Mouse (Mus musculus): Measurements from ENCODE around the gene Syngr4. TPM values are rescaled to one million over a fixed set of nuclear protein-coding genes. Genes with fewer than 3 reads are reported as not detected.

The Syngr4 gene
- polyA plus RNA-seq, 1 experiment from 2014 or later, result 0.62 TPM

- Histone ChIP-seq H3K4me1 (ENCODE audit: control insufficient read depth, insufficient read depth, low read length) (peaks cover 49% of the 10 kb centered on the region), H3K27ac (ENCODE audit: low read length) (peak overlapping the region; percentile 73), H3K4me2 (ENCODE audit: low read depth, low read length) (peak overlapping the region; percentile 58), H3K36me3 (ENCODE audit: control insufficient read depth, insufficient read depth, low read length) (0 out of 2 replicates have a peak, but pooled peaks cover 2% of the 10 kb centered on the region), H3K9ac (ENCODE audit: low read depth, low read length) (peak overlapping the region; percentile 35), H3K27me3 (replicated peaks; ENCODE audit: control insufficient read depth, insufficient read depth, low read length) (no peaks in the 10 kb centered on the region), H3K9me3 (ENCODE audit: control insufficient read depth, low read length) (no peaks in the 10 kb centered on the region), H3K4me3 (ENCODE audit: low read length) (peak overlapping the region; percentile 40)
- 17% methylated on average over 13 of the region's 13 CpGs for WGBS
- ATAC-seq, result peak; percentile 10; the same call in 1 of the 2 replicates
These were observed 20.6 kb upstream of the Syngr4 start for GRCm38 (mm10) chr7:45917004-45917704.

- H3K4me2 ChIP-seq (ENCODE audit: low read depth, low read length), result peak overlapping the region; percentile 58
- WGBS, result 41% methylated on average over 26 of the region's 26 CpGs
- no peaks in the 10 kb centered on the region for H3K27me3 ChIP-seq (replicated peaks; ENCODE audit: control insufficient read depth, insufficient read depth, low read length)
- 0 out of 2 replicates have a peak, but pooled peaks cover 2% of the 10 kb centered on the region for H3K36me3 ChIP-seq (ENCODE audit: control insufficient read depth, insufficient read depth, low read length)
- peak overlapping the region; percentile 64 for H3K9ac ChIP-seq (ENCODE audit: low read depth, low read length)
- ATAC-seq, result peak; percentile 85
- H3K9me3 ChIP-seq (ENCODE audit: control insufficient read depth, low read length), result no peaks in the 10 kb centered on the region
- H3K4me1 ChIP-seq (ENCODE audit: control insufficient read depth, insufficient read depth, low read length), result peaks cover 42% of the 10 kb centered on the region
- H3K27ac ChIP-seq (ENCODE audit: low read length), result peak overlapping the region; percentile 81
- peak overlapping the region; percentile 40 for H3K4me3 ChIP-seq (ENCODE audit: low read length)
These were observed 19.8 kb upstream of the Syngr4 start for GRCm38 (mm10) chr7:45916056-45917003.

- H3K27me3 ChIP-seq (replicated peaks; ENCODE audit: control insufficient read depth, insufficient read depth, low read length), result no peaks in the 10 kb centered on the region
- H3K4me1 ChIP-seq (ENCODE audit: control insufficient read depth, insufficient read depth, low read length), result peaks cover 34% of the 10 kb centered on the region
- peaks cover 4% of the 10 kb centered on the region for H3K36me3 ChIP-seq (ENCODE audit: control insufficient read depth, insufficient read depth, low read length)
- H3K9ac ChIP-seq (ENCODE audit: low read depth, low read length), result 0 out of 2 replicates have a peak overlapping the region, but pooled peaks have one; percentile 19
- no peak overlapping the region for H3K4me2 ChIP-seq (ENCODE audit: low read depth, low read length)
- 93% methylated on average over 5 of the region's 5 CpGs for WGBS
- no peak overlapping the region; the same call in 1 of the 2 replicates for H3K27ac ChIP-seq (ENCODE audit: low read length)
- H3K4me3 ChIP-seq (ENCODE audit: low read length), result no peak overlapping the region
- H3K9me3 ChIP-seq (ENCODE audit: control insufficient read depth, low read length), result no peaks in the 10 kb centered on the region
- no peak for ATAC-seq
These were observed 18.5 kb upstream of the Syngr4 start for GRCm38 (mm10) chr7:45915011-45915410.

DNA sequence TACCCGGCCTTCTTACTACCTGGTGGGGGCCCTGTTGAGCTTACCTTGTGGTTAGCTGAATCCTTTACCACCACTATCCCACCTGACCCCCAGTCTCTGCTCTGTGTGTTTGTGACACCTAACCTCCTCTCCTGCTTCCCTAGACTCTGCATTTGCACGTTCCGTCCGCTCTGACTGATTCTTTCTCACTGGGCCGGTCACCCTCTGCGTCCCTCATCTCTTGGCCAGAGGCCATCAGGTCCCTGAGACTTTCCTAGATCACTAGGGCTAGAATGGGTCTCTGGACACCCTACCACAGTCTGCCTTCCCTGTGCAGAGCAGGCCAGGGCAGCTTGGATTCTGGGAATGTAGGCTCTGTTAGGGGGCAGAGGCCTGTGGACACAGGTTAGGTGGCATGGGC lies 17.6 kb upstream of the Syngr4 start:
- no peak overlapping the region for H3K27ac ChIP-seq (ENCODE audit: low read length)
- 86% methylated on average over 6 of the region's 6 CpGs for WGBS
- peaks cover 25% of the 10 kb centered on the region for H3K4me1 ChIP-seq (ENCODE audit: control insufficient read depth, insufficient read depth, low read length)
- no peak overlapping the region for H3K4me2 ChIP-seq (ENCODE audit: low read depth, low read length)
- 0 out of 2 replicates have a peak overlapping the region, but pooled peaks have one; percentile 19 for H3K9ac ChIP-seq (ENCODE audit: low read depth, low read length)
- no peaks in the 10 kb centered on the region for H3K27me3 ChIP-seq (replicated peaks; ENCODE audit: control insufficient read depth, insufficient read depth, low read length)
- no peak for ATAC-seq
- no peaks in the 10 kb centered on the region for H3K9me3 ChIP-seq (ENCODE audit: control insufficient read depth, low read length)
- H3K36me3 ChIP-seq (ENCODE audit: control insufficient read depth, insufficient read depth, low read length), result peaks cover 13% of the 10 kb centered on the region
- H3K4me3 ChIP-seq (ENCODE audit: low read length), result no peak overlapping the region

DNA sequence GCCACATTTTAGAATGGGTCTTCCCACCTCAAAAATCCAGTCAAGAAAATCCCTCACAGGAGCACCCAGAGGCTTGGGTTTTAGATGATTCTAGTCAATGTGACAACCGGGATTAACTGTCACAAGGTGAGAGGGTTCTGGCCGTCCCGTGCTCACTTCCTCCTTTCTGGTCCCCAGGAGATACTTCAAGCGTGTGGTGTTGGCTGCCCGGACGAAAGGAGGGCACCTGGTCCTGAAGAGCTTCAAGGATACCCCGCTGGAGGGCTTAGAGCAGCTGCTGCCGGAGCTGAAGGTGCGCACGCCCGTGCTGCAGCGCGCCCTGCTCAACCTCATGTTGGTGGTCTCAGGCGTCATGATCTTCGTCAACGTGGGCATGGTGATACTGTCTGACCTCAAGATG lies 12.6 kb upstream of the Syngr4 start:
- WGBS, result 89% methylated on average over 16 of the region's 16 CpGs
- Histone ChIP-seq H3K27ac (ENCODE audit: low read length) (no peak overlapping the region), H3K4me2 (ENCODE audit: low read depth, low read length) (no peak overlapping the region), H3K36me3 (ENCODE audit: control insufficient read depth, insufficient read depth, low read length) (peaks cover 13% of the 10 kb centered on the region), H3K9ac (ENCODE audit: low read depth, low read length) (no peak overlapping the region), H3K27me3 (replicated peaks; ENCODE audit: control insufficient read depth, insufficient read depth, low read length) (no peaks in the 10 kb centered on the region), H3K4me1 (ENCODE audit: control insufficient read depth, insufficient read depth, low read length) (no peaks in the 10 kb centered on the region), H3K9me3 (ENCODE audit: control insufficient read depth, low read length) (no peaks in the 10 kb centered on the region), H3K4me3 (ENCODE audit: low read length) (no peak overlapping the region)
- ATAC-seq, result no peak

DNA sequence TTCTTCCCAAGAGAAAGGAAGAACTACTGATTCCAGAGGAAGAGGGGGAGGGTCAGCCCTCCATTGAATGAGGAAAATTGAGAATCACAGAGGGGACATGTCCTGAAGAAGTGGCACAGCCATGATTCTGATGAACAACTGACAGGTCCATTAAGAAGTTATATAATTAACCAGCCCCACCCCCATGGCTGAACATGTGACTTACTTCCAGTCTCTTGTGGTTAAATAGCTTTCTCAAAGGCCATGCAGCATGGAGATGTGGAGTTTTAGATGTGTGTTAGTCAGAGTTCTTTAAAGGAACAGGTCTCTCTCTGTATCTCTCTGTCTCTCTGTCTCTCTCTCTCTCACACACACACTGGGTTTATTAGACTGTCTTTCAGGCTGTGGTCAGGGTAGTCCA lies 11.9 kb upstream of the Syngr4 start:
- peaks cover 11% of the 10 kb centered on the region for H3K36me3 ChIP-seq (ENCODE audit: control insufficient read depth, insufficient read depth, low read length)
- ATAC-seq, result no peak
- no peak overlapping the region for H3K9ac ChIP-seq (ENCODE audit: low read depth, low read length)
- no peaks in the 10 kb centered on the region for H3K4me1 ChIP-seq (ENCODE audit: control insufficient read depth, insufficient read depth, low read length)
- no peak overlapping the region for H3K4me2 ChIP-seq (ENCODE audit: low read depth, low read length)
- no peaks in the 10 kb centered on the region for H3K9me3 ChIP-seq (ENCODE audit: control insufficient read depth, low read length)
- no peak overlapping the region for H3K27ac ChIP-seq (ENCODE audit: low read length)
- H3K27me3 ChIP-seq (replicated peaks; ENCODE audit: control insufficient read depth, insufficient read depth, low read length), result no peaks in the 10 kb centered on the region
- no peak overlapping the region for H3K4me3 ChIP-seq (ENCODE audit: low read length)

DNA sequence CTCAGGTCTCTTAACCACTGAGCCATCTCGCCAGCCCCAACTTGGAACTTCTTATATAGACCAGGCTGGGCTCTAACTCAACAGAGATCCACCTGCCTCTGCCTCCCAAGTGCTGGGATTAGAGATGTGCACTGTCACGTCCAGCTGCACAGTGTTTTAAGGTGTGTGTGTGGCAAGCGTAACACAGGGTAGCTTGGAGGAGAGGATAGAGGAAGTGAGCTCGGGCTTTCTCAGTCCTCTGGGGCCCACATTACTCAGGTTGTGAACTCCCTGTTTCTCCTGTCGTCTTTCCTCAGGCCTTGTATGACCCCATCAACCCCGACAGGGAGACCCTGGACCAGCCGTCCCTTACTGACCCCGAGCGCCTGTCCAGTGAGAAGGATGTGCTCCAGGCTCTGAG lies 10.1 kb upstream of the Syngr4 start:
- no peak overlapping the region for H3K4me3 ChIP-seq (ENCODE audit: low read length)
- no peaks in the 10 kb centered on the region for H3K27me3 ChIP-seq (replicated peaks; ENCODE audit: control insufficient read depth, insufficient read depth, low read length)
- no peak overlapping the region for H3K9ac ChIP-seq (ENCODE audit: low read depth, low read length)
- no peak for ATAC-seq
- no peaks in the 10 kb centered on the region for H3K4me1 ChIP-seq (ENCODE audit: control insufficient read depth, insufficient read depth, low read length)
- no peak overlapping the region for H3K4me2 ChIP-seq (ENCODE audit: low read depth, low read length)
- WGBS, result 92% methylated on average over 9 of the region's 9 CpGs
- H3K36me3 ChIP-seq (ENCODE audit: control insufficient read depth, insufficient read depth, low read length), result peaks cover 11% of the 10 kb centered on the region
- no peaks in the 10 kb centered on the region for H3K9me3 ChIP-seq (ENCODE audit: control insufficient read depth, low read length)
- no peak overlapping the region for H3K27ac ChIP-seq (ENCODE audit: low read length)

DNA sequence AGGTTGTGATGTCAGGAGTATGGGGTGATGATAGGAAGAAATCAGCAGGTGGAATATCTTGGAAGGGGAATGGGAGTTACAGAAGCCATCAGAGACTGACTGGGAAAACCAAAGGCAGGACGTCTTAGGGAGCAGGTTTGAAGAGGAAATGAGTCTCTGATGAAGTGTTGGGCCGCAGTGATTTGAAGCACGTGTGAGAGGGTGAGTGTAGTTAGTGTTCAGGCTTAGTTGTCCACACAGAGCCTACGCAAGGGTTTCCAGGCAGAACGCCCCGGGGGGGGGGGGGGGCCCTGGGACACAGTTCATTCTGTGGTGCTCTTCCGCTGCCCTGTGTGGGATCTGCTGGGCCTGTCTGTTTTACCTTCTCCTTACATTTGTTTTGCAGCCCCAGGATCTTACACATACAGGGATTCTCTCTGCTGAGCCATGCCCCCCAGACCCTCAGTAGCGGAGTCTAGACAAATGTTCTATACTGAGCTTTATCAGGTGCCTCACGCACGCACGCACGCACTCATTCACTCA lies 6.0 kb upstream of the Syngr4 start:
- Histone ChIP-seq H3K4me1 (ENCODE audit: control insufficient read depth, insufficient read depth, low read length) (0 out of 2 replicates have a peak, but pooled peaks cover 3% of the 10 kb centered on the region), H3K4me2 (ENCODE audit: low read depth, low read length) (no peak overlapping the region), H3K27me3 (replicated peaks; ENCODE audit: control insufficient read depth, insufficient read depth, low read length) (no peaks in the 10 kb centered on the region), H3K4me3 (ENCODE audit: low read length) (no peak overlapping the region), H3K27ac (ENCODE audit: low read length) (no peak overlapping the region), H3K9ac (ENCODE audit: low read depth, low read length) (no peak overlapping the region), H3K36me3 (ENCODE audit: control insufficient read depth, insufficient read depth, low read length) (no peaks in the 10 kb centered on the region), H3K9me3 (ENCODE audit: control insufficient read depth, low read length) (no peaks in the 10 kb centered on the region)
- 66% methylated on average over 12 of the region's 12 CpGs for WGBS
- no peak for ATAC-seq

DNA sequence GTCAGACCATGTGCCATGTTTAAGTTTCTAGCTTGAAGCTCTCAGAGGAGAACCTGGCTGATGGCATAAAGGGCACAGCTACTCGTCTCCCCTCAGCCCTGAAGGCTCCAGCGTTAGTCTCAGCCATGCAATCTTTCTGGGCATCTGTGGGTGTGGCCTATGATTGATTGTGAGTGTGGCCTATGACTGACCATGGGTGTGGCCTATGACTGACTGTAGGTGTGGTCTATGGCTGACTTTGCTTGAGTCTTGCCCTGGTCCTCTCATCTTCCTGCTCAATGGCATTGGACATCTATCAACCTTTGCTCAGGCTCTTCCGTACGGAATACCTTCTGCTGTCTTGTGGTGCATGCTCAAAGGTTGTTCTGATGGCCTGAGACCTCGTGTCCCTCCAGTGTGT lies 5.0 kb upstream of the Syngr4 start:
- H3K36me3 ChIP-seq (ENCODE audit: control insufficient read depth, insufficient read depth, low read length), result no peaks in the 10 kb centered on the region
- H3K4me1 ChIP-seq (ENCODE audit: control insufficient read depth, insufficient read depth, low read length), result 0 out of 2 replicates have a peak, but pooled peaks cover 3% of the 10 kb centered on the region
- no peaks in the 10 kb centered on the region for H3K9me3 ChIP-seq (ENCODE audit: control insufficient read depth, low read length)
- H3K9ac ChIP-seq (ENCODE audit: low read depth, low read length), result no peak overlapping the region
- H3K4me2 ChIP-seq (ENCODE audit: low read depth, low read length), result no peak overlapping the region
- H3K27ac ChIP-seq (ENCODE audit: low read length), result no peak overlapping the region
- no peak overlapping the region for H3K4me3 ChIP-seq (ENCODE audit: low read length)
- WGBS, result 39% methylated on average over 5 of the region's 5 CpGs
- ATAC-seq, result no peak
- H3K27me3 ChIP-seq (replicated peaks; ENCODE audit: control insufficient read depth, insufficient read depth, low read length), result no peaks in the 10 kb centered on the region
